Mouse (Mus musculus): ENCODE measurements around the gene Pcx.

Gene Pcx

DNA sequence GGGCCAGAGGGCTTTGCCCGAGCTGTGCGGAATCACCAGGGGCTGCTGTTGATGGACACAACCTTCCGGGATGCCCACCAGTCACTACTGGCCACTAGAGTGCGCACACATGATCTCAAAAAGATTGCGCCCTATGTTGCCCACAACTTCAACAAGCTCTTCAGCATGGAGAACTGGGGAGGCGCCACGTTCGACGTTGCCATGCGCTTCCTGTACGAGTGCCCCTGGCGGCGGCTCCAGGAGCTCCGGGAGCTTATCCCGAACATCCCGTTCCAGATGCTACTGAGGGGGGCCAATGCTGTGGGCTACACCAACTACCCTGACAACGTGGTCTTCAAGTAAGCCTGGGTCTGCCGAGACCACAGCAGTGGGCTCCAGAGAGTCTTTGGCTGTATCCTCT lies 107.9 kb downstream of the Pcx start:
- DNase-seq (ENCODE audit: low read depth, low spot score): no peak

DNA sequence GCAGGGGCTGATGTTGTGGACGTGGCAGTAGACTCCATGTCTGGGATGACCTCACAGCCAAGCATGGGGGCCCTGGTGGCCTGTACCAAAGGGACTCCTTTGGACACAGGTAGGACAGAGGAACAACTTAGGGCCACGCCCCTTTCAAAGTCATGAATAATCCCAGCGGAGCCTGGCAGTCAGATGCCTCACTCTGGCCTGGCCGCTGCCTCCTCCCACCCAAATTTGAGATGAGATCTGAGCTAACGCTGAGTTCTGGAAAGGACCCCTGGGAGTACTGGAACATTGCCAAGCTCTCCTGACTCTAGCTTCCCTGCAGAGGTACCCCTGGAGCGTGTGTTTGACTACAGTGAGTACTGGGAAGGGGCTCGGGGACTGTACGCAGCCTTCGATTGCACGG lies 109.2 kb downstream of the Pcx start:
- no peak for DNase-seq (ENCODE audit: low read depth, low spot score)

DNA sequence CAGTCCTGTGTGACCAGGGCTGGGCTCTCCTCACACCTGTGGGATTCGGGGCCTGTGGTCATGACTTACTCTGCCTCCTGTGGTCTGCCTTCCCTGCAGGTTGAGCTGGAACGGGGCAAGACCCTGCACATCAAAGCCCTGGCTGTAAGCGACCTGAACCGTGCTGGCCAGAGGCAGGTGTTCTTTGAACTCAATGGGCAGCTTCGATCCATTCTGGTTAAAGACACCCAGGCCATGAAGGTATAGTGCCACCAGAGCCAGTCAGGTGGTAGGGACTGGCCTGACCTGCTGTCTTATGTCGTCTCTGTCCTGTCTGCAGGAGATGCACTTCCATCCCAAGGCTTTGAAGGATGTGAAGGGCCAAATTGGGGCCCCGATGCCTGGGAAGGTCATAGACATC lies 110.4 kb downstream of the Pcx start:
- no peak for DNase-seq (ENCODE audit: low read depth, low spot score)

DNA sequence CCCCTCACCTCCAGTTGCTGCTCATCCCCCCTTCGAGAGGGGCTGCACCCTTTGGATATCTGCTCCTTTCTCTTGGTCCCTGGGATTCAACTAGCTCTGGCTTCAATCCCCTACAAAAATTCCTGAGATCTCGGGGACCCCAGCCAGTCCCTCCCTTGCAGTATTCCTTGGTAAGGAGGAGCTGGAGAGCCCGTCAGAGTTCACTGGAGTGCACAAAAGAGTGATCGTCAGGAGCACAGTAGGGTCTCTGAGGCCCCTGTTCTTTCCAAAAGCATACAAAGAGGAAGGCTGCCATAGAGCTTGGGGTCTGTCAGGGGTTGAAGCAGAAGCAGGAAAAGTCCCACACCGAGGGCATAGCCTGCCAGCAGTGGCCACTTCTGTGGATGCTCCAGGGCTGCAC lies 112.5 kb downstream of the Pcx start:
- no peak for DNase-seq (ENCODE audit: low read depth, low spot score)

DNA sequence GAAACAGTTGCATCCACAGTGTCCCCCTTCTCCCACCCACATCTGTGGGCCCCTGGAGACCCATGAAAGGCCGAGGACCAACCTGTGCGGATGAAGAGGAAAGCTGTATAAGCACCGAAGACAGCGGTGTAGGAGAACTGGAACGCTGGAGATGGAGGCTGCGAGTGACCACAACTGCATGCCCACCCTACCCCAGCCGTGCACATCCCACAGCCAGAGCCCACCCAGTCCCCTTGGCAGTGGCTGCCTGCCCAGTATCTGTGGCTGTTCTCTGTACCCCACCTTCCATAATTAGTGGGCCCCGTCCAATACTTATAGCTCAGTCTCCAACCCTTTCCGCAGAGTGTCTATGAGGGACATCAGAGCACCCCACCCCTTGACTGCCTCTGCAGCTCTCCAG lies 113.1 kb downstream of the Pcx start:
- DNase-seq (ENCODE audit: low read depth, low spot score): no peak

DNA sequence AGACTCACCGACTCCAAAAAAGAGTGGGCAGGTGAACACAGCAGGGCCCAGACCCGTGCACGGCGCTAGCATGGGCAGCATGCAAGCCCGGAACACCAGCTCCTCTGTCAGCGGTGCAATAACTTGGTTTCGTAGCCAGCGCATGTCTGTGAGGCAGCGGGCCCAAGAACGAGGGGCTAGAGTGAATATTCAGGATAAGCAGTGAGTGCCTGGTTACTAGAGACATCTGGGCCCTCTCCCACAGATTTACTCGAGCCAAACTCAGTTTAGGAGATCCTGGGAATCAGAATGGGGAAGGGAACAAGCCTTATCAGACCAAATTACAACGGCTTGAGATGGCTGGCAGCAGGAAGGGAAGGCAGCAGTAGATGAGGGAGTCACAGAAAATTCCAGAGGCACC lies 113.7 kb downstream of the Pcx start:
- DNase-seq (ENCODE audit: low read depth, low spot score): no peak

DNA sequence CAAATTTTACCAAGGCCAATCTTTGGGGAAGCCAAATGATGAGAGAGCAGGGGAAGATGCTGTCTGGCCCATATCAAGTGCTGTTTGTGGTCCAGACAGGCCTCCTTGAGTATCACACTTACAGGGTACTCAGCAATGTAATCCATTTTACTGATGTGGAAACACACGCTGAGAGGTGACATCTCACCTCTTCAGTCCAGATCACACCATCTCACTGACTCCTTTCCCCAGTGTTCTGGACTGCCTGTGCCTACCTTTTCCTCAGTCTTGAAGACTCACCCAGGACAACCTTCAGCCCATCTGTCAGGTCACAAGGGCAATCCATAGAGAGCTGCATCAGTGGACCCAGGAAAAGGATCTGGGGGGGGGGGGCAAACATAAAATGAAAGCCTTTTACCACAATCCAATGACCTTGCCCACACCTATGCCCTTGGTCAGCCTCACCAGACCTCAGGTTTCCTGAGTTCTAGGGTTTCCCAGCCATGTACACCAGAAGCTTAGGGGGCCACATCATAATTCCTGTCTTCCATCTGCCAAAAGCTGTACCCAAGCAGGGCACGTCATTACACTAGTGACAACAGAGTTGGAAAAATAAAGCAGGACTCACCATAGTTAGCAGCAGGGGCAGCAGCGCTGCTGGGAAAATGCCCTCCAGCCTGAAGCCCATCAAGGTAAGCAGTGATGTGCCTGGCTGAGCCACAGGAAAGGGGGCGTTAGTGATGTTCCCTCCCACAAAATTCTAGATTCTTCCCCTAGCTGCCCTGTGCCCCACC lies 114.3 kb downstream of the Pcx start:
- no peak for DNase-seq (ENCODE audit: low read depth, low spot score)

DNA sequence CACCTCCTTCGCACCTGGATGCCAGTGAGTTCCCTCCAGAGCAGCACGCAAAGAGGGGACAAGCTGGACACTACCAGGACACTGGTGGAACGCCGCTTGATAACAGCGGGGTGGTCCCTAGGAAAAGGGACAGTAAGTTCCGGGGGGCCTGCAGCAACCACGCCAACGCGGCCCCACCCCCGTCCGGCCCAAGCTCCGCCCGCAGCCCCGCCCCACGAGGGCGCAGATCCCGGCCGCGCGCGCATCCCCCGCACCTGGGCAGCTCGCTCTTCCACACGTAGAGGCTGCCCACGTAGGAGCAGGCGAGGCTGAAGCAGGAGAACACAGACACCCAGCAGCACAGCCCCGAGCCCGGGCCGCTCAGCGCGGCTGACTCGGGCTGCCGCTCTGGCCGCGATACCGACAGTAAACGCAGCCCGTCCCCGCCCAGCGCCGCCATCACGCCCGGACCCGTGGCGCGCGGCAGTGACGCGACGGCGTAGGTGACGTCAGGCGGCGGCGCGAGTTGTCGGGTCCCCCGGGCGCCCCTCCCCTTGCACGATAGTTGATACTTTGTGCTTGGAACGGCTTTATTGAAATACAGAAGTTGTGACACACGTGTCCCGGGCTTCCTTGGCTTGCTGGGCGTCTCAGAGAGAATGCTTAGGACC lies 115.0 kb downstream of the Pcx start, which contains the start of gene Rce1:
Gene Rce1 (minus strand): TSS at position 463 of the 650 bp plus-strand sequence.
- peak; percentile 58 for DNase-seq (ENCODE audit: low read depth, low spot score)

DNA sequence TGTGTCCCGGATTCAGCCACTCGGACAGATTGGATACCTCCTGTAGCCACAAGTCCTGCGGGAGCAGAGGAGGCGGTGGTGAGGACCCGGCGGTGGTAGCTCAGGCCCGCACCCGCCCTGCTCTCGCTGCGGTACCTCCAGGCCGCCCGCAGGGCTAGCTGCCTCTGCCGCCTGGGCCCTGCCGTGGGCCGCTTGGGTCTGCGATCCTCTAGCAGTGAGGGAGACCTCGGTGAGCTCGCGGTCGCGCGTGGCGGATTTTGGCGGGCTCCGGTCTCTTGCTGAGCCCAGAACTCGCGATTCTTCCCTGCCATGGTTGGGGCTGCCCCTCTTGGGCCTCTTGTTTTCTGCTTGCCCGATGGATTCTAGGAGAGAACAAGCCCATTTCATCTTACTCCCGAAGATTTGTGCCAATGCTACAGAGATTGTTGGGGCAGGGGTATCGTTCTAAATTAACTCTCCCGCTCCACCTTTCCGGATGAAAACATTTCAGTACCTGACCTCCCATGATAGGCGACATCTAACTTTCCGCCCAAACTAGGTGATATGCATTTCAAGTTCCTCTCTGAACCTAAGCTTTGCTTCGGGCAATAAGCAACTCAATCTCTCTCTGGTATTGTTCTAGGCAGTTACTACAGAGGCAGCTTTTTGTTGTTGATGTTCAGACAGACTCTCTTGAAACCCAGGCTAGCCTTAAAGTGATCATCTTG lies 115.7 kb downstream of the Pcx start:
- no peak for DNase-seq (ENCODE audit: low read depth, low spot score)

DNA sequence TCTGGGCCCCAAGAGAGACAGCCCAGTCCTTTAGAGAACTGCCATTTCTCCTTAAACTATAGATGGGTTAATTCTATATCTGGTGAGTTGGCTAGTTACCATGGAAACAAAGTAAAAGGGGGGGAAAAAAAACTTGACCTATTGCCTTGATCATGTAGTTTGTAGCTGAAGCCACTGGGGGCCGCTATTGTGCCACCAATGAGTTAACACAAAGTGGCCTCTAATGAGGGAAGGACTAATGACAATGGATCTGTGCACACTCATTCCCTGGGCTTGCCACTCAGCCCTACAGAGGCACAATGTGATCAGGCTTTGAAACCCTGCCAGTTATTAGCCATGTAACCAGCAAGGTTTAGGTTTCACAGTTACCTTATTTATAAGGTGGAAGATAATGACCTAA lies 118.5 kb downstream of the Pcx start:
- peak; percentile 48 for DNase-seq (ENCODE audit: low read depth, low spot score)

DNA sequence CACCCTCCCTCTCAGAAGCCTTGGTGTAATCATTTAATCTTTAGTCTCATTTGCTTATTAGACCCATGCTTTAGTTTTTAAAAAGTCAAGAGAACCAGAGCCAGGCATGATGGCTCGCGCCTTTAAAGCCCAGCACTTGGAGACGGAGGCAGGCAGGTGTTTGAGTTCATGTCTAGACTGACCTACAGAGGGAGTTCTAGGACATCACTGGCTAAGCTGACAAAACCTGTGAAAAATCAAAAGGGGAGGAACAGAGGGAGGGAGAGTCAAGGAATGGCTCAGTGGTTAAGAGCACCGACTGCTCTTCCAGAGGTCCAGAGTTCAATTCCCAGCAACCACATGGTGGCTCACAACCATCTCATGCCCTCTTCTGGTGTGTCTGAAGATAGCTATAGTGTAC lies 125.7 kb downstream of the Pcx start:
- DNase-seq (ENCODE audit: low read depth, low spot score): no peak

DNA sequence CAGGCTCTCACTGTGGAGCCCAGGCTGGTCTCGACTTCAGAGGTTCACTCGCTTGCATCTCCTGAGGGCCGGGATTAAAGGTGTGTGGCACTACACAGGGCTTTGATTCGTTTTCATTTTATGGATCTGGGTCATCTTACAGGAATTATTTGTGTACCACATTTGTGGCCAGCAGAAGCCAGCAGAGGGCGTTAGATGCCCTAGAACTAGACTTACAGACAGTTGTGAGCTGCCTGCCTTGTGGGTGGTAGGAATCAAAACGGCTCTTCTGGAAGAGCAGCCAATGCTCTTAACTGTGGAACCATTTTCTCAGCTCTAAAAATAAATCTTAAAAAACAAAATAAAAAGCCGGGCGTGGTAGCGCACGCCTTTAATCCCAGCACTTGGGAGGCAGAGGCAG lies 134.0 kb downstream of the Pcx start:
- peak; percentile 82 for DNase-seq (ENCODE audit: low read depth, low spot score)

DNA sequence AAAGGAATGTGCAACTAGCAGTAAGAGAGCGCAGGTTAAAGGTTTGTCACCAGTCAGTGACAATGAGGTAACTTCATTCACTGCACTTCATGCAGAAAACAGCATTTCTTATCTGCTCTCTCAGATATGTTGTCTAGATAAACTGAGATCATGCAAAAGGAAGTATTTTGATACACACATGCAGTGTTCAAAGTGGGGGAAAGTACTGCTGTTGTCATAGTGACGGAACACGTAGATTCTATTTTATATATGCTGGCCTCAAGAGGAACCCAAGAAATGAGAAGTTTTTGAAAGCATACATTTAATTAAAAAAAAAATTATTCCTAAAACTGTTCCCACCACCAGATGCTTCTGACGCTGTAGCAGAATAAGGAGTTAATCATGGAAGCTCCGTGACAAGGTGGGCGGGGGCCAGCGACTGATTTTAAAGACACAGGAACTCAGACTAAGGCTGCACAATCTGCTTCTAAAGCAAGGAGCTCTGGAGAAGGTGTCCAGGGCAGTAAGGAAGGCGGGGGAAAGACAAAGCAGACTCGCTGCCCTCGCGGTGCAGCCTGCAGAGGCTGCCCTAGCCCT lies 136.7 kb downstream of the Pcx start:
- DNase-seq (ENCODE audit: low read depth, low spot score): peak; percentile 71

DNA sequence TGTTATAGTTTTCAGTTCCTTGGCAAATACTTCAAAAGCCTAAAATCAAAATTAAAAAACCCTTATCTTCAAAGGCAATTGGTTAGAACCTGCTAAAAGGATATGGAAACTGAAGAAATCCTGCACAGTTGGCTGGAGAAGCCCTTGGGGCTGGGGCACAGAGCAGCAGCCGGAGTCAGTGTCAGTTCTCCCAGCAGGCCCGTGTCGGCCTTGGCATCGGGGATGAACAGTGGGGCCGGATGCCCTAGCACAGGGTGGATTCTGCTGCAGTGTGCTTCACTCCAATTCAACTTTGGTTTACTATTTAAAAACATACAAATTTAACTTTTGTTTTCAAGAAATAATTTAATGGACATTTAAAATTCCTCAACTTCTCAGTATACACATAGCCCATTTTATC lies 147.9 kb downstream of the Pcx start:
- DNase-seq (ENCODE audit: low read depth, low spot score): no peak

DNA sequence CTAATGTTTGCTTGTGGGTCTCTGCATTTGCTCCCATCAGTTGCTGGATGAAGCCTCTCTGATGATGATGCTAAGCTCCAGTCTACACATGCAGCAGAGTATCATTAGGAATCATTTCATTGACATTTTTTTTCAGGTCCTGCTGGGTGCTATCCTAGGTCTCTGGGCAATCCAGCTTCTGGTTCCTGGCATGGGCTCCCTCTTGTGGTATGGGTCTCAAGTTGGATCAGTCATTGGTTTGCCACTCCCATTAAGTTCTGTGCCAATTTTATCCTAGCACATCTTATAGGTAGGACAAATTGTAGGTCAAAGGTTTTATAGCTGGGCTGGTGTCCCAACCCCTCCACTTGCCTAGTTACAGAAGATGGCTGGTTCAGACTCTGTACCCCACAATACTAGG lies 156.5 kb downstream of the Pcx start:
- DNase-seq (ENCODE audit: low read depth, low spot score): no peak

DNA sequence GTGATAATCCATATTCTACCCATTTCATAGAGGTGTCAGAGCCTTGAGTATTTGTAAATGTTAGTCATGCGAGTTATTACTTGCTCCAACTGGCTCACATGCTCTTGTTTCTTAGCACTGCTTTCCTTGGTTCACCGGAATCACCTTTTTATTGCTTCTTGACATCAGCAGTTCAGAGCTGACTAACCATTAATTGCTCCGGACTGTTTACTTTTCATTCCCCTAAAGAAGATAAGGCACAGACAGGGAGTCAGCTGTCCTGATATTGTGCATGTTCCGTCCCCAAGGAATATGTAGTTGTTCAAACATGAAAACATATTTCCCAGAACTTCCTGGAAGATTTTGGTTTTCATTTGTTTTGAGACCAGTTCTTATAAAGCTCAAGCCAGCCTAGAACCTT lies 160.5 kb downstream of the Pcx start:
- no peak for DNase-seq (ENCODE audit: low read depth, low spot score)

Measured in telencephalon, adult 2 months (tissue).